In genomic region chr4:101585455-101586184, GRCm38 (mm10) we compare ENCODE assay signal across 15 mouse cellular contexts.
DNase-seq lines count a peak whose midpoint lies in the region; ATAC-seq lines count a peak whose summit lies in the region.
"Had no signal": no experiment of that assay in that cellular context is flagged by ENCODE, and none has a peak within 500 bp of the region (broad histone marks: within the 10 kb centered on the region; RNA-seq: fewer than 3 reads in every experiment).

No protein-coding gene starts in this region.

- H3K27ac ChIP-seq in hindbrain, embryonic 13.5 days: peak overlapping the region; percentile 82
- H3K27ac ChIP-seq in midbrain, embryonic 15.5 days: no peak overlapping the region
- H3K27ac ChIP-seq: gastrocnemius, adult 2 months; heart, embryonic 13.5 days; stomach, embryonic 15.5 days had no signal

- WGBS in hindbrain, embryonic 13.5 days: 63% methylated on average over 8 of the region's 8 CpGs
- WGBS in midbrain, embryonic 15.5 days: 62% methylated on average over 8 of the region's 8 CpGs

- peak; percentile 71 for DNase-seq in heart, adult 11 months
- DNase-seq in heart, postnatal 4 days: no peak
- DNase-seq in testis, postnatal 14 days (ENCODE audit: low spot score): no peak
- DNase-seq in left cerebral cortex, adult 8-10 months (ENCODE audit: low spot score in 2 of 2): no peak
- no peak for DNase-seq in adrenal gland, postnatal 14 days
- DNase-seq: gastrocnemius, adult 2 months; kidney, adult 18-20 months; lung, postnatal 10 days; right cerebral cortex, postnatal 25 days had no signal

- ATAC-seq in common myeloid progenitor, adult 5-6 weeks (replicated peaks; ENCODE audit: low read depth, poor library complexity, severe bottlenecking): 0 out of 2 replicates have a peak, but pooled peaks have one; percentile 25
- ATAC-seq in hindbrain, embryonic 13.5 days (ENCODE audit: low FRiP score): peak; percentile 11; the same call in 1 of the 2 replicates
- 0 out of 2 replicates have a peak, but pooled peaks have one; percentile 16 for ATAC-seq in midbrain, embryonic 15.5 days (replicated peaks)

- peaks cover 32% of the 10 kb centered on the region for H3K4me1 ChIP-seq in hindbrain, embryonic 13.5 days (replicated peaks)
- H3K4me1 ChIP-seq in midbrain, embryonic 15.5 days: peaks cover 23% of the 10 kb centered on the region
- H3K4me1 ChIP-seq: heart, embryonic 13.5 days; stomach, embryonic 15.5 days had no signal

- H3K4me2 ChIP-seq in hindbrain, embryonic 13.5 days: no peak overlapping the region
- H3K4me2 ChIP-seq in midbrain, embryonic 15.5 days: no peak overlapping the region
- H3K4me2 ChIP-seq: heart, embryonic 13.5 days; liver, embryonic 11.5 days; stomach, embryonic 15.5 days had no signal

- no peak overlapping the region for H3K9ac ChIP-seq in hindbrain, embryonic 13.5 days
- H3K9ac ChIP-seq in midbrain, embryonic 15.5 days: no peak overlapping the region
- H3K9ac ChIP-seq: heart, embryonic 13.5 days; stomach, embryonic 15.5 days had no signal

- no peak overlapping the region for H3K4me3 ChIP-seq in hindbrain, embryonic 13.5 days
- no peak overlapping the region for H3K4me3 ChIP-seq in midbrain, embryonic 15.5 days
- H3K4me3 ChIP-seq: gastrocnemius, adult 2 months; heart, embryonic 13.5 days; stomach, embryonic 15.5 days had no signal

- no peaks in the 10 kb centered on the region for H3K27me3 ChIP-seq in hindbrain, embryonic 13.5 days
- no peaks in the 10 kb centered on the region for H3K27me3 ChIP-seq in midbrain, embryonic 15.5 days (replicated peaks)
- H3K27me3 ChIP-seq: heart, embryonic 13.5 days; stomach, embryonic 15.5 days had no signal

- no peaks in the 10 kb centered on the region for H3K36me3 ChIP-seq in hindbrain, embryonic 13.5 days
- no peaks in the 10 kb centered on the region for H3K36me3 ChIP-seq in midbrain, embryonic 15.5 days (replicated peaks)
- H3K36me3 ChIP-seq: heart, embryonic 13.5 days; stomach, embryonic 15.5 days had no signal

- no peaks in the 10 kb centered on the region for H3K9me3 ChIP-seq in hindbrain, embryonic 13.5 days
- no peaks in the 10 kb centered on the region for H3K9me3 ChIP-seq in midbrain, embryonic 15.5 days
- H3K9me3 ChIP-seq: heart, embryonic 13.5 days; stomach, embryonic 15.5 days had no signal
